ENCODE assay signal across 26 mouse cellular contexts in genomic region chr10:94918618-94919017, GRCm38 (mm10). TPM values are rescaled to one million over a fixed set of nuclear protein-coding genes. Genes with fewer than 3 reads are reported as not detected.
A peak's percentile ranks its signal among the peaks of the same experiment; 100 is the strongest.
DNase-seq lines count a peak whose midpoint lies in the region; ATAC-seq and TF ChIP-seq lines count a peak whose summit lies in the region.
"Had no signal": no experiment of that assay in that cellular context is flagged by ENCODE, and none has a peak within 500 bp of the region (broad histone marks: within the 10 kb centered on the region; RNA-seq: fewer than 3 reads in every experiment).

No protein-coding gene starts in this region.

- H3K4me2 ChIP-seq in CH12.LX (ENCODE audit: insufficient read depth, low read depth, poor library complexity, severe bottlenecking), result peak overlapping the region; percentile 59
- H3K4me2 ChIP-seq in liver, embryonic 13.5 days, result peak overlapping the region; percentile 69
- H3K4me2 ChIP-seq in midbrain, embryonic 11.5 days, result no peak overlapping the region
- H3K4me2 ChIP-seq: embryonic facial prominence, embryonic 12.5 days; hindbrain, embryonic 14.5 days; limb, embryonic 13.5 days; midbrain, embryonic 12.5 days had no signal

- H3K9ac ChIP-seq in CH12.LX (ENCODE audit: insufficient read depth, low read depth), result peak overlapping the region; percentile 69
- H3K9ac ChIP-seq in liver, embryonic 13.5 days, result peak overlapping the region; percentile 74
- H3K9ac ChIP-seq in midbrain, embryonic 11.5 days (ENCODE audit: low read length), result no peak overlapping the region
- H3K9ac ChIP-seq: embryonic facial prominence, embryonic 12.5 days; heart, embryonic 13.5 days; hindbrain, embryonic 14.5 days; limb, embryonic 13.5 days; midbrain, embryonic 12.5 days had no signal

- no peak overlapping the region for H3K4me3 ChIP-seq in layer of hippocampus, adult 2 months
- H3K4me3 ChIP-seq in CH12.LX (replicated peaks in 1 of 3; ENCODE audit: low read depth in 2 of 3, low read length in 2 of 3, poor library complexity in 1 of 3) (peak overlapping the region in 2 of 3 experiments; percentile 45 to 50), macrophage (ENCODE audit: inconsistent target) (no peak overlapping the region)
- peak overlapping the region; percentile 57 for H3K4me3 ChIP-seq in liver, embryonic 13.5 days (replicated peaks)
- no peak overlapping the region for H3K4me3 ChIP-seq in midbrain, embryonic 11.5 days (ENCODE audit: low read depth, low read length)
- H3K4me3 ChIP-seq: embryonic facial prominence, embryonic 12.5 days; limb, embryonic 13.5 days; midbrain, embryonic 12.5 days had no signal

- no peak for TF ChIP-seq EP300 in CH12.LX (IDR thresholded peaks at IDR 0.05; ENCODE audit: low read length)

- H3K36me3 ChIP-seq in CH12.LX (replicated peaks in 1 of 2; ENCODE audit: control insufficient read depth in 1 of 2, insufficient read depth in 1 of 2, low read length in 1 of 2) (no peaks in the 10 kb centered on the region), macrophage (ENCODE audit: inconsistent target) (peaks cover 11% of the 10 kb centered on the region; the same call in 1 of the 2 replicates)
- no peaks in the 10 kb centered on the region for H3K36me3 ChIP-seq in liver, embryonic 13.5 days
- no peaks in the 10 kb centered on the region for H3K36me3 ChIP-seq in midbrain, embryonic 11.5 days (ENCODE audit: control insufficient read depth, insufficient read depth, low read length)
- H3K36me3 ChIP-seq: embryonic facial prominence, embryonic 12.5 days; heart, embryonic 13.5 days; limb, embryonic 13.5 days had no signal

- no peak for ATAC-seq in liver, embryonic 13.5 days (ENCODE audit: low read depth)
- ATAC-seq in midbrain, embryonic 11.5 days (ENCODE audit: low FRiP score), result no peak
- ATAC-seq: intestine, postnatal 0 days had no signal

- H3K9me3 ChIP-seq in CH12.LX (replicated peaks; ENCODE audit: low read length), result no peaks in the 10 kb centered on the region
- no peaks in the 10 kb centered on the region for H3K9me3 ChIP-seq in liver, embryonic 13.5 days (replicated peaks)
- H3K9me3 ChIP-seq in midbrain, embryonic 11.5 days (ENCODE audit: control insufficient read depth, low read length), result no peaks in the 10 kb centered on the region
- H3K9me3 ChIP-seq: embryonic facial prominence, embryonic 12.5 days; heart, embryonic 13.5 days; limb, embryonic 13.5 days; midbrain, embryonic 12.5 days had no signal

- dilution Hi-C loops in CH12.LX (cut with MboI; ENCODE audit: extremely low pct_ligation_motif_present, extremely low pct_unique_long_range_greater_than_20kb, low sequenced_read_pairs), result loop anchor here (25.0 kb wide), 1 partner anchor 106 kb away; no protein-coding TSS in a partner anchor

- TF ChIP-seq POLR2A in CH12.LX (IDR thresholded peaks at IDR 0.05; ENCODE audit: low read depth, low read length), result no peak

- DNase-seq in layer of hippocampus, adult 2 months (ENCODE audit: low spot score in 2 of 2), result no peak
- no peak for DNase-seq in layer of hippocampus, adult 8-10 months (ENCODE audit: low spot score in 2 of 2)
- DNase-seq in CH12.LX (ENCODE audit: extremely low read depth), result no peak
- no peak for DNase-seq in liver, embryonic 13.5 days
- DNase-seq in midbrain, embryonic 11.5 days (ENCODE audit: low spot score, missing footprints), result no peak
- DNase-seq in adrenal gland, adult 2 months, result no peak
- DNase-seq: adrenal gland, adult 8-10 months; cerebellum, adult 11 months; cerebellum, adult 9-10 months; cerebellum, postnatal 36 days; gastrocnemius, postnatal 10 days; heart, postnatal 10 days; kidney, adult 9 months; kidney, postnatal 10 days; lung, adult 2 months; lung, postnatal 10 days; right cerebral cortex, postnatal 4 days; thymus, adult 2 months; thymus, postnatal 36 days had no signal

- WGBS in liver, embryonic 13.5 days (ENCODE audit: insufficient replicate concordance), result 58% methylated on average over 7 of the region's 7 CpGs
- 66% methylated on average over 7 of the region's 7 CpGs for WGBS in macrophage (ENCODE audit: missing documents)
- 85% methylated on average over 7 of the region's 7 CpGs for WGBS in midbrain, embryonic 11.5 days

- no peak for TF ChIP-seq CTCF in layer of hippocampus, adult 2 months (conservative IDR thresholded peaks at IDR 0.05)
- TF ChIP-seq CTCF in CH12.LX (conservative IDR thresholded peaks at IDR 0.05 in 1 of 2, IDR thresholded peaks at IDR 0.05 in 1 of 2; ENCODE audit: low read depth in 2 of 2, low read length in 2 of 2), result no peak

- TF ChIP-seq RAD21 in CH12.LX (IDR thresholded peaks at IDR 0.05; ENCODE audit: low read depth, low read length), result no peak

- H3K27me3 ChIP-seq in CH12.LX (replicated peaks), result no peaks in the 10 kb centered on the region
- no peaks in the 10 kb centered on the region for H3K27me3 ChIP-seq in liver, embryonic 13.5 days
- H3K27me3 ChIP-seq in midbrain, embryonic 11.5 days (ENCODE audit: control insufficient read depth, insufficient read depth, low read length), result no peaks in the 10 kb centered on the region
- H3K27me3 ChIP-seq: embryonic facial prominence, embryonic 12.5 days; heart, embryonic 13.5 days; limb, embryonic 13.5 days; midbrain, embryonic 12.5 days had no signal

- H3K27ac ChIP-seq in layer of hippocampus, adult 2 months, result peak overlapping the region; percentile 93; the same call in 1 of the 2 replicates
- H3K27ac ChIP-seq in CH12.LX (ENCODE audit: insufficient read depth, low read depth) (peak overlapping the region; percentile 93), macrophage (peak overlapping the region; percentile 97)
- peak overlapping the region; percentile 91 for H3K27ac ChIP-seq in liver, embryonic 13.5 days
- H3K27ac ChIP-seq in midbrain, embryonic 11.5 days (ENCODE audit: low read depth, low read length), result no peak overlapping the region
- H3K27ac ChIP-seq: embryonic facial prominence, embryonic 12.5 days; limb, embryonic 13.5 days had no signal

- in situ Hi-C loops in CH12.LX (cut with MboI; ENCODE audit: low pct_ligation_motif_present, low pct_unique_long_range_greater_than_20kb, low sequenced_read_pairs), result no loop called here

- H3K4me1 ChIP-seq in CH12.LX (ENCODE audit: control insufficient read depth in 1 of 2, insufficient read depth in 2 of 2), result peaks cover 34 to 86% of the 10 kb centered on the region in 2 experiments
- peaks cover 89% of the 10 kb centered on the region for H3K4me1 ChIP-seq in liver, embryonic 13.5 days (replicated peaks)
- H3K4me1 ChIP-seq in midbrain, embryonic 11.5 days (ENCODE audit: control insufficient read depth, insufficient read depth, low read length), result no peaks in the 10 kb centered on the region; the same call in 1 of the 2 replicates

- H3K79me2 ChIP-seq in CH12.LX (replicated peaks; ENCODE audit: control insufficient read depth, extremely low read depth, insufficient read depth, poor library complexity, severe bottlenecking), result peaks cover 4% of the 10 kb centered on the region; the same call in 1 of the 2 replicates
- H3K79me2 ChIP-seq in macrophage (ENCODE audit: inconsistent target), result peaks cover 66% of the 10 kb centered on the region

TF ChIP-seq in CH12.LX, 34 proteins besides CTCF, POLR2A, EP300 and RAD21:
- TF ChIP-seq MAX (IDR thresholded peaks at IDR 0.05; ENCODE audit: low read length) (peak; percentile 81), BHLHE40 (IDR thresholded peaks at IDR 0.05; ENCODE audit: low read depth, low read length) (peak; percentile 91), NELFE (IDR thresholded peaks at IDR 0.05; ENCODE audit: low read depth, low read length) (no peak), ETS1 (conservative IDR thresholded peaks at IDR 0.05; ENCODE audit: low read depth, low read length) (0 out of 2 replicates have a peak, but pooled peaks have one; percentile 9), TBP (conservative IDR thresholded peaks at IDR 0.05; ENCODE audit: low read depth, low read length) (no peak), MYC (IDR thresholded peaks at IDR 0.05; ENCODE audit: low read depth, low read length) (peak; percentile 76)

RNA-seq across cellular contexts. Expression of gene Plxnc1, which starts 26.0 kb away (rescaled TPM):
- 10 to 100 TPM; 32.5 to 33.9 TPM for total RNA-seq in layer of hippocampus, adult 2 months (2021)
- total RNA-seq in layer of hippocampus, adult 8-10 months (2022), result 10 to 100 TPM; 30.9 to 40.3 (median 35.4) TPM
- total RNA-seq in CH12.LX (2012; rRNA removed), result 33.0 and 38.4 TPM in 2 replicates
- total RNA-seq in CH12.LX (2014; rRNA removed), result 31.2 and 34.4 TPM in 2 replicates
- 26.6 and 27.6 TPM in 2 replicates for polyA plus RNA-seq in CH12.LX (2012; ENCODE audit: insufficient read length, low read depth)
- 1.8 and 2.0 TPM in 2 replicates for polyA plus RNA-seq in liver, embryonic 13.5 days (2015; fragmentation: Nextera tagmentation; extraction: Ambion mirVana)
- 100 to 1,000 TPM in 19 of 26 experiments, 10 to 100 TPM in 7; 52.3 to 498 (median 189) TPM for total RNA-seq in macrophage (2018; cell fraction: chromatin; rRNA removed)
- 100 to 1,000 TPM in 13 of 26 experiments, 10 to 100 TPM in 13; 46.6 to 206 (median 101) TPM for total RNA-seq in macrophage (2018; cell fraction: cytosol; rRNA removed)
- 100 to 1,000 TPM in 22 of 26 experiments, 10 to 100 TPM in 4; 64.0 to 351 (median 144) TPM for total RNA-seq in macrophage (2018; cell fraction: nucleus; rRNA removed)
- polyA plus RNA-seq in macrophage (2018), result 55.1 to 117 TPM (median 105 TPM) in 3 replicates
- 5.3 and 6.3 TPM in 2 replicates for polyA plus RNA-seq in midbrain, embryonic 11.5 days (2014; fragmentation: Nextera tagmentation; extraction: Ambion mirVana)
- total RNA-seq in adrenal gland, adult 2 months (2021), result 1 to 10 TPM; 2.4 to 8.0 TPM
- 1.0 and 1.1 TPM in 2 replicates for polyA plus RNA-seq in adrenal gland, adult 2 months (2012; rRNA removed)

Comparison
In these comparisons a context has a peak if more than half of its experiments do, and no peak if none do; other contexts are left out.
1. H3K4me3 ChIP-seq: peak in CH12.LX (2 of 3) and liver, embryonic 13.5 days (single experiment); none in layer of hippocampus, adult 2 months (single experiment), macrophage (single experiment) and midbrain, embryonic 11.5 days (single experiment).